Mouse (Mus musculus) neural tube, embryonic 14.5 days (tissue): ENCODE results near the gene Hprt. TPM values are rescaled to one million over a fixed set of nuclear protein-coding genes. Genes with fewer than 3 reads are reported as not detected.
"Not testable (repeated sequence)": the region's sequence is repeated elsewhere in the genome, so short reads cannot be mapped to it uniquely, and the experiment has no call there.

Experiments
- ATAC-seq: fragments of 200-750 bp; cut with Nextera tagmentation; 2 replicates; pipeline ENCODE4 v1.8.0; 2017; ENCODE audit warnings: low read depth, mild to moderate bottlenecking, moderate TSS enrichment, moderate library complexity
- H3K27ac ChIP-seq: fragments of 300-500 bp; sonication (generic); 2 replicates; pipeline ENCODE4 v1.5.1; 2014; ENCODE audit warnings: low read depth, mild to moderate bottlenecking, control low read depth, low read length, moderate library complexity, mixed read lengths
- H3K27me3 ChIP-seq: fragments of 300-500 bp; sonication (generic); 2 replicates; pipeline ENCODE4 v1.6.1; 2014; ENCODE audit warnings: low read length; ENCODE audit not compliant: control insufficient read depth, insufficient read depth
- H3K36me3 ChIP-seq: fragments of 300-500 bp; sonication (generic); 2 replicates; pipeline ENCODE4 v1.6.1; 2014; ENCODE audit warnings: low read length, mixed read lengths; ENCODE audit not compliant: control insufficient read depth, insufficient read depth
- H3K4me1 ChIP-seq: fragments of 300-500 bp; sonication (generic); 2 replicates; pipeline ENCODE4 v1.6.1; 2014; ENCODE audit warnings: low read length; ENCODE audit not compliant: control insufficient read depth, insufficient read depth
- H3K4me2 ChIP-seq: fragments of 300-500 bp; sonication (generic); 2 replicates; pipeline ENCODE4 v1.6.1; 2014; ENCODE audit warnings: mild to moderate bottlenecking, low read depth, low read length, control low read depth
- H3K4me3 ChIP-seq: fragments of 300-500 bp; sonication (generic); 2 replicates; pipeline ENCODE4 v1.5.1; 2014; ENCODE audit warnings: low read depth, low read length, control low read depth, mixed read lengths
- H3K9ac ChIP-seq: fragments of 300-500 bp; sonication (generic); replicated peaks from 2 replicates; pipeline ENCODE4 v1.6.1; 2014; ENCODE audit warnings: low read depth, mild to moderate bottlenecking, control low read depth, low read length, mixed read lengths
- H3K9me3 ChIP-seq: fragments of 300-500 bp; sonication (generic); 2 replicates; pipeline ENCODE4 v1.6.1; 2016; ENCODE audit warnings: low read length; ENCODE audit not compliant: control insufficient read depth
- WGBS: fragments of 180-500 bp; shearing (Covaris S2); extraction: QIAGEN DNeasy Blood & Tissue Kit; methylation state at CpG from one replicate; pipeline ENCODE4 v1.1.7; 2014; 5-methylcytosine and 5-hydroxymethylcytosine counted together
- polyA plus RNA-seq: library from polyadenylated mRNA; unstranded; fragments of >200 nt; fragmentation: Nextera tagmentation; extraction: Ambion mirVana; gene quantifications from 2 replicates; pipeline ENCODE4 v1.2.1, GENCODE M21; 2014

The Hprt gene
- polyA plus RNA-seq, 1 experiment from 2014 or later = 149 TPM

GRCm38 (mm10) chrX:52972680-52973079 is 15.3 kb upstream of the Hprt start:
- H3K9me3 ChIP-seq = no peaks in the 10 kb centered on the region
- no peak overlapping the region for H3K4me3 ChIP-seq
- H3K9ac ChIP-seq = no peak overlapping the region
- no peak overlapping the region for H3K27ac ChIP-seq
- no peak overlapping the region for H3K4me2 ChIP-seq
- WGBS = 89% methylated on average over 1 of the region's 1 CpGs
- no peaks in the 10 kb centered on the region for H3K27me3 ChIP-seq
- ATAC-seq = no peak
- no peaks in the 10 kb centered on the region for H3K36me3 ChIP-seq
- H3K4me1 ChIP-seq = no peaks in the 10 kb centered on the region

- H3K27me3 ChIP-seq = no peaks in the 10 kb centered on the region
- WGBS = 70% methylated on average over 1 of the region's 1 CpGs
- H3K4me3 ChIP-seq = no peak overlapping the region
- H3K27ac ChIP-seq = no peak overlapping the region
- no peak for ATAC-seq
- H3K36me3 ChIP-seq = no peaks in the 10 kb centered on the region
- no peak overlapping the region for H3K9ac ChIP-seq
- H3K9me3 ChIP-seq = no peaks in the 10 kb centered on the region
- H3K4me1 ChIP-seq = no peaks in the 10 kb centered on the region
- H3K4me2 ChIP-seq = no peak overlapping the region
Measured at GRCm38 (mm10) chrX:52978576-52978975, 9.4 kb upstream of the Hprt start.

GRCm38 (mm10) chrX:52981378-52981777 is 6.6 kb upstream of the Hprt start:
- no peak for ATAC-seq
- Histone ChIP-seq H3K4me1 (no peaks in the 10 kb centered on the region), H3K4me3 (no peak overlapping the region), H3K9me3 (no peaks in the 10 kb centered on the region), H3K27me3 (no peaks in the 10 kb centered on the region), H3K4me2 (no peak overlapping the region), H3K9ac (no peak overlapping the region), H3K36me3 (no peaks in the 10 kb centered on the region), H3K27ac (no peak overlapping the region)
- 80% methylated on average over 3 of the region's 3 CpGs for WGBS

GRCm38 (mm10) chrX:52994726-52995125 is 6.8 kb downstream of the Hprt start:
- not testable (repeated sequence) for H3K36me3 ChIP-seq, H3K27me3 ChIP-seq, H3K9ac ChIP-seq, ATAC-seq, H3K9me3 ChIP-seq, H3K4me3 ChIP-seq, H3K27ac ChIP-seq, H3K4me1 ChIP-seq, H3K4me2 ChIP-seq
- 90% methylated on average over 5 of the region's 5 CpGs for WGBS

GRCm38 (mm10) chrX:53004887-53005286 is 16.9 kb downstream of the Hprt start:
- H3K9ac ChIP-seq, H3K36me3 ChIP-seq, H3K4me2 ChIP-seq, ATAC-seq, H3K27me3 ChIP-seq, H3K4me1 ChIP-seq, H3K27ac ChIP-seq, H3K4me3 ChIP-seq, H3K9me3 ChIP-seq: not testable (repeated sequence)
- 69% methylated on average over 4 of the region's 4 CpGs for WGBS

- 67% methylated on average over 3 of the region's 3 CpGs for WGBS
- Histone ChIP-seq H3K27ac (no peak overlapping the region), H3K9ac (no peak overlapping the region), H3K4me1 (no peaks in the 10 kb centered on the region), H3K4me3 (no peak overlapping the region), H3K4me2 (no peak overlapping the region), H3K27me3 (no peaks in the 10 kb centered on the region), H3K9me3 (no peaks in the 10 kb centered on the region), H3K36me3 (no peaks in the 10 kb centered on the region)
- no peak for ATAC-seq
Measured at GRCm38 (mm10) chrX:53006062-53006461, 18.1 kb downstream of the Hprt start.

DNA sequence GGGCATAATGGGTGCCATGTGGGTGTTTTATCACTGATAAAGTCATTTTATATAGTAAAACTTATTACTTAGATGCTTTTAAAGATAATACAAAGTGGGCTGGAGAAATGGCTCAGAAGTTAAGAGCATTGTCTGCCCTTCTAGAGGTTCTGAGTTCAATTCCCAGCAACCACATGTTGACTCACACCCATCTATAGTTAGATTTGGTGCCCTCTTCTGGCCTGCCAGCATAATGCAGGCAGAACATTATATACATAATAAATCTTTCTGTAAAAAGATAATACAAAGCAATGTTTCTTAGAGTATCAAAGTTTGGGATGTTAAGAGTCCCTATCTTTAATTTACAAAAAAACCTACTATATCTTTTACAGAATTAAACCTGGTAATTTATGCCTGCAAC is 27.6 kb downstream of the Hprt start:
- H3K36me3 ChIP-seq = no peaks in the 10 kb centered on the region
- no peak overlapping the region for H3K4me3 ChIP-seq
- H3K4me2 ChIP-seq = no peak overlapping the region
- no peaks in the 10 kb centered on the region for H3K4me1 ChIP-seq
- no peak overlapping the region for H3K27ac ChIP-seq
- ATAC-seq = no peak
- no peaks in the 10 kb centered on the region for H3K9me3 ChIP-seq
- no peaks in the 10 kb centered on the region for H3K27me3 ChIP-seq
- H3K9ac ChIP-seq = no peak overlapping the region

- WGBS = 81% methylated on average over 2 of the region's 2 CpGs
- Histone ChIP-seq H3K36me3 (no peaks in the 10 kb centered on the region), H3K4me3 (no peak overlapping the region), H3K9me3 (no peaks in the 10 kb centered on the region), H3K9ac (no peak overlapping the region), H3K4me2 (no peak overlapping the region), H3K4me1 (no peaks in the 10 kb centered on the region), H3K27ac (no peak overlapping the region), H3K27me3 (no peaks in the 10 kb centered on the region)
- no peak for ATAC-seq
Measured at GRCm38 (mm10) chrX:53023021-53023420, 35.1 kb downstream of the Hprt start.

- not testable (repeated sequence) for ATAC-seq, H3K27ac ChIP-seq, H3K4me1 ChIP-seq, H3K36me3 ChIP-seq, H3K4me3 ChIP-seq, H3K27me3 ChIP-seq, H3K9me3 ChIP-seq, H3K4me2 ChIP-seq, H3K9ac ChIP-seq
- WGBS = 26% methylated on average over 3 of the region's 3 CpGs
Measured at GRCm38 (mm10) chrX:53024268-53024667, 36.3 kb downstream of the Hprt start.
